ENCODE assay signal across 8 mouse cellular contexts in genomic region chrX:167091841-167092240, GRCm38 (mm10).
DNase-seq lines count a peak whose midpoint lies in the region; ATAC-seq and TF ChIP-seq lines count a peak whose summit lies in the region.

No protein-coding gene starts in this region.

- peak; percentile 30 to 60 for DNase-seq in urinary bladder, postnatal 36 days (ENCODE audit: low spot score in 2 of 2)
- no peak for DNase-seq in urinary bladder, postnatal 25 days (ENCODE audit: low spot score)
- DNase-seq in spleen, postnatal 4 days (ENCODE audit: low spot score in 2 of 2): peak; percentile 32 to 59
- no peak for DNase-seq in embryo, embryonic 10.5 days (ENCODE audit: low spot score)
- DNase-seq in hindbrain, postnatal 0 days (ENCODE audit: low spot score): no peak
- no peak for DNase-seq in midbrain, postnatal 0 days (ENCODE audit: low spot score)

- H3K36me3 ChIP-seq in liver, embryonic 16.5 days (ENCODE audit: control insufficient read depth, insufficient read depth): no peaks in the 10 kb centered on the region
- H3K36me3 ChIP-seq in hindbrain, postnatal 0 days (ENCODE audit: insufficient read depth, low read length): no peaks in the 10 kb centered on the region
- H3K36me3 ChIP-seq in midbrain, postnatal 0 days (ENCODE audit: insufficient read depth, low read length): no peaks in the 10 kb centered on the region

- peak; percentile 96 for ATAC-seq in granulocyte monocyte progenitor cell, adult 5-6 weeks (replicated peaks; ENCODE audit: poor library complexity, severe bottlenecking)
- ATAC-seq in liver, embryonic 16.5 days (ENCODE audit: low read depth): peak; percentile 45; the same call in 1 of the 2 replicates
- no peak for ATAC-seq in hindbrain, postnatal 0 days
- ATAC-seq in midbrain, postnatal 0 days (ENCODE audit: low FRiP score): no peak

- no peak overlapping the region for H3K9ac ChIP-seq in liver, embryonic 16.5 days (ENCODE audit: low read depth, low read length)
- H3K9ac ChIP-seq in hindbrain, postnatal 0 days (replicated peaks; ENCODE audit: low read length): no peak overlapping the region
- H3K9ac ChIP-seq in midbrain, postnatal 0 days (replicated peaks; ENCODE audit: low read length, poor library complexity, severe bottlenecking): no peak overlapping the region

- H3K9me3 ChIP-seq in liver, embryonic 16.5 days (replicated peaks; ENCODE audit: control insufficient read depth, low read length): no peaks in the 10 kb centered on the region
- H3K9me3 ChIP-seq in hindbrain, postnatal 0 days (ENCODE audit: low read length): no peaks in the 10 kb centered on the region
- no peaks in the 10 kb centered on the region for H3K9me3 ChIP-seq in midbrain, postnatal 0 days (ENCODE audit: low read length)

- no peaks in the 10 kb centered on the region for H3K27me3 ChIP-seq in liver, embryonic 16.5 days (ENCODE audit: control insufficient read depth, insufficient read depth, low read depth, low read length)
- H3K27me3 ChIP-seq in hindbrain, postnatal 0 days (ENCODE audit: insufficient read depth, low read length): no peaks in the 10 kb centered on the region; the same call in 1 of the 2 replicates
- no peaks in the 10 kb centered on the region for H3K27me3 ChIP-seq in midbrain, postnatal 0 days (ENCODE audit: insufficient read depth, low read length)

- no peak overlapping the region for H3K27ac ChIP-seq in liver, embryonic 16.5 days (ENCODE audit: low read length)
- H3K27ac ChIP-seq in hindbrain, postnatal 0 days: no peak overlapping the region
- no peak overlapping the region for H3K27ac ChIP-seq in midbrain, postnatal 0 days (ENCODE audit: low read depth, low read length)

- 38% methylated on average over 1 of the region's 1 CpGs for WGBS in liver, embryonic 16.5 days (ENCODE audit: insufficient replicate concordance)
- 83% methylated on average over 1 of the region's 1 CpGs for WGBS in hindbrain, postnatal 0 days
- WGBS in midbrain, postnatal 0 days: 57% methylated on average over 1 of the region's 1 CpGs

- H3K4me2 ChIP-seq in liver, embryonic 16.5 days (ENCODE audit: low read depth, low read length): no peak overlapping the region
- no peak overlapping the region for H3K4me2 ChIP-seq in hindbrain, postnatal 0 days (ENCODE audit: low read depth, low read length)
- H3K4me2 ChIP-seq in midbrain, postnatal 0 days (ENCODE audit: low read depth, low read length, poor library complexity, severe bottlenecking): no peak overlapping the region

- H3K4me3 ChIP-seq in liver, embryonic 16.5 days (ENCODE audit: low read depth, low read length): no peak overlapping the region
- no peak overlapping the region for H3K4me3 ChIP-seq in hindbrain, postnatal 0 days (ENCODE audit: low read length)
- H3K4me3 ChIP-seq in midbrain, postnatal 0 days (ENCODE audit: low read depth, low read length): no peak overlapping the region

- no peaks in the 10 kb centered on the region for H3K4me1 ChIP-seq in liver, embryonic 16.5 days (ENCODE audit: control insufficient read depth, low read depth, low read length)
- no peaks in the 10 kb centered on the region for H3K4me1 ChIP-seq in hindbrain, postnatal 0 days (ENCODE audit: insufficient read depth, low read length)
- H3K4me1 ChIP-seq in midbrain, postnatal 0 days (ENCODE audit: insufficient read depth, low read length): no peaks in the 10 kb centered on the region

- TF ChIP-seq CTCF in hindbrain, postnatal 0 days (IDR thresholded peaks at IDR 0.05; ENCODE audit: low read depth): no peak
- TF ChIP-seq CTCF in midbrain, postnatal 0 days (IDR thresholded peaks at IDR 0.05): no peak

Comparison
In these comparisons a context has a peak if more than half of its experiments do, and no peak if none do; other contexts are left out.
1. DNase-seq: peak in urinary bladder, postnatal 36 days (2 of 2) and spleen, postnatal 4 days (2 of 2); none in urinary bladder, postnatal 25 days (single experiment), embryo, embryonic 10.5 days (single experiment), hindbrain, postnatal 0 days (single experiment) and midbrain, postnatal 0 days (single experiment).
2. ATAC-seq: peak in granulocyte monocyte progenitor cell, adult 5-6 weeks (single experiment) and liver, embryonic 16.5 days (single experiment); none in hindbrain, postnatal 0 days (single experiment) and midbrain, postnatal 0 days (single experiment).